Mouse (Mus musculus) right cerebral cortex, postnatal 36 days (tissue): Measurements from ENCODE around the gene Sept9.

Experiments used
- DNase-seq, 2 experiments: peaks; one replicate each; pipeline ENCODE4 v3.0.0; 2022; ENCODE audit warnings: low spot score in 2 of 2, mixed read lengths in 1 of 2

The Sept9 gene

GRCm38 (mm10) chr11:117265270-117265980, 66.0 kb downstream of the Sept9 start:
- no peak for DNase-seq

DNA sequence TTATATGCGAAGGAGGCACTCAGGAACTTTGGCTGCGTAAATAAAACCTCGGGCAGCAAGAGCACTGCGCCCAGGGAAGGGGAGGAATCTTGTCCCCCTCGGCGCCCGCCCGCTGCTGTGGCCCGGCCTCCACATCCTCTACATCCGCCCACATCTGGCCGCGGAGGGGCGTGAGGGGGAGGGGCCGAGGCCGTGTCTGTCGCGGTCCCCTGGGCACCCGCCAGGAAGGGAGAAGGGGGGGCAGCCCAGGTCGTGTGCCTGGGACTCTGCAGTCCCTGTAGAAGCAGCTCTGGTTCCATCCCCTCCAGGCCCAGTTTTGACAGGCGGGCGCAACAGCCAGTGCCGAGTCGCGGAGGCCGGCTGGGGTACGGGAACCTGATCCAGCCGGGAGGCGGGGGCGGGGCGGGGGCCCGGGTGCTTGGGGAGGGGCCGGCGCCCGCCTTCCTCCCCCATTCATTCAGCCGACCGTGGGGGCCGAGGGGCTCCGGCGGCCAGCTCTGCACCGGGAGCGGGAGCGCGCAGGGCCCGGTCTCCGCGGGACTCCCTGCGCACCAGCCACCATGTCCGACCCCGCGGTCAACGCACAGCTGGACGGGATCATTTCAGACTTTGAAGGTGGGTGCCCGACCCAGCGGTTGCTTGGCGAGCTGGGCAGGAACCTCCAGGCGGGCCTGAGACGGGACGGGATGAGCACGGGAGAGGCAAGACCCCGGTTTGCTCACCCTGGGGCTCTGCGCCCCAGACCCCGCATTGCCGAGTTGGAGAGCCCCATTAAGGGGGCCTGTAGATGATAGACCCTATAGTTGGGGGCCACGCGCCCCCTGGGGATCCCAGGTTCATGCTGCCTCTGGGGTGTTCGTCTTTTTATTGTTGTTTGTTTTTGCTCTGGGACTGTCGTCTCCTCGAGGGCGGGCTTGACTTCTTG, 66.8 kb downstream of the Sept9 start:
- DNase-seq: peak; percentile 49 to 63

- no peak for DNase-seq
These were observed 67.7 kb downstream of the Sept9 start for GRCm38 (mm10) chr11:117266906-117267721.

DNA sequence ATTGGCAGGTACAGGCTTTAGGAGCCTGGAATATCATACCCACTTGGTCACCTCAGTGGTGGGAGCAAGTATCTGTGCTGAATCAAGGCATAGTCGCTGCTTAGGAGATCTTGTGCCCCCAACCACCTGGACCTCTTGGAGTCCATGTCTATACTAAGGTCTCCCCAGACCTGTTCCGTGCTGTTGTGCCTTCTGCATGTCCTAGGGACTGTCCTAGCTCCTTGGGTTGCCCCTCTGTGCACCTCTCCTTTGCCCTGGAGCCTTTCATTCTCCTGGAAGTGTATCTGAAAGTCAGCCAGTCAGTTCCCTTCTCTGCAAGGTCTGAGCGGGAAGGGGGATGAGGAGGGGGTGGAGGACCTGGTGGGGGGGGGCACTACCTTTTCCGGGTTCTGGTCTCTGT, 68.4 kb downstream of the Sept9 start:
- DNase-seq: no peak

DNA sequence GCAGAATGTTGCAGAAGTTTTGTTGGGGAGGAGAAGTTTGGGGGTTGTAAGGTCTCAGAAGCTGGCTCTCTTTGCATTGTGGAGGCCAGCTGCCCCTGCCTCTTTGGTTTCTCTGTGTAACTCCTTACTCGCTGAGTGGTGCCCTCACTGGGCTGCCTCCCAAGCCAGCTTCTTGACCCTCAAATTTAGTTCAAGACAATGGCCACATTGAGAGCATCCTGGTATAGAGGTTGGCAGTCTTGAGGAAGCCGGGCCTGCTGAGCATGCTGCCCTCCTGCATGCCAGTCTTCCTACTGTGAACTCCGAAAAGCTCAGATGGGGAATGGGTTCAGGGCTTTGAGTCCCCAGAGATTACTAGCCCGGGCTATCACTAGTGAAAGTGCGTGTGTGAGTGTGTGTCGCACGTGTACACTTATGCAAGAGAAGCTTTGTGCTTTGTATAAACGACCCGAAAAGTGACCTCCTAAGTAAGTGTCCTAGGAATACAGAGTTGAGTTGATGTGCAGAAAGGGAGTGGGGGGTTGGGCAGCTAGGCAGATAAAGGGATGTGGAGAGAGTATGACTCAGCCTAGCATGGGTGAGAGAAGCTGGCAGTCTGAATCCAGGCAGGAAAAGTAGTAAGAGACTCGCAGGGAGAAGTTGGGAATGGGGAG, 69.0 kb downstream of the Sept9 start:
- DNase-seq: no peak

- no peak for DNase-seq
These were observed 69.7 kb downstream of the Sept9 start for GRCm38 (mm10) chr11:117269053-117269702.

DNA sequence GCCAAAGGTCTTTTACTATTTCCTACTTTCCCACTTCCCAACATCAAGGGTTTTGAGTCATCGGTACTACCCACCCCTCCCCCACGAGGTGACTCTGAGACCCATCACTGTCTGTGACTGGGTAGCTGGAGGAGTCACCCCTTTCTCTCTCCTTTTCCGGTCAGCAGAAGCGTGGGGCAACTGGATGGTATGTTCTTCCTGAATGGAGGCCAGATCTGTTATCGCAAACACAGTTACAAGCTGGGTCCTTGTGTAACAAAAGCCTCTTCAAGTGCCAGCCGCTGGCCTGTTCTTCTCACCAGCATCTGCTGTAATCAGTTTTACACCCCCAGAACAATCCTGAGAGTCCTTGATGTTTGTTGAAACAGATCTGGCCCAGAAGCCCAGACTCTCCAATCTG, 70.5 kb downstream of the Sept9 start:
- no peak for DNase-seq

- no peak for DNase-seq
These were observed 75.5 kb downstream of the Sept9 start for GRCm38 (mm10) chr11:117274973-117275372.

DNA sequence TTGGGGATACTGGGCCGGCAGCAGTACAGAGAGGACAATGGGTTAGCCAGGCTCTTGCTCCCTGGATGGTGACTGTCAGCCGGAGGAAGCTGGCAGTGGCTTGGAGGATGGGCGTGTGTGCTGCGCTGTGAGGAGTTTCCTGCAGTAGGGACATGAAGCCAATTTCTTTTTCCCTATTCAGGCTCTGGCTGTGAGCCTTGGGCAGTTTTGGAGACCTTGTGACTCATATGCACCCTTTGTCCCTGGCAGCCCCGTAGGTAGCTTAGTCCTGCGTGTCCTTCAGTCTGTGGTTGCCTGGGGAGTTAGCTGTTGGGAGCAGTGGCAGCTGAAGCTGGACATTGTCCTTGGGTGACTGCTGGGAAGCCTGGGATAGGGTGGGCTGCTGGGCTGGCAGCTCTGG, 76.5 kb downstream of the Sept9 start:
- no peak for DNase-seq

DNA sequence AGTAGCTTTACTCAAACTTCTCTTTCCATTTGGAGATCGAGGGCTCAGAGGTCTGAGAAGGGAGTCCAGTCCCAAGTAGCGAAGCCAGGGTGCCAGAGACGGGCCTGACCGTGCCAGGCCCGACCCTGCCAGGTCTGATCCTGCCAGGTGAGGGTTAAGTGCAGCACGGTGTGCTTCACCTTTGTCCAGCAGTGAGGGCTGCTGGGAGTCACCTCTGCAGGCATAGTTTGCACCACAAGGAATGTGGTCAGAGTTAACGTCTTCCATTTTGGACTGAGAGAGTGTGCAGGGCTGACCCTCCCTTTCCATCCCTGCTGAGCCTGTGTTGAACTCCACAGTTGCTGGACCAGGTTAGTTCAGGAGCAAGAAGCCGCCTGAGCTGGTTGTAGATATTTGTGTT, 77.5 kb downstream of the Sept9 start:
- no peak for DNase-seq

DNA sequence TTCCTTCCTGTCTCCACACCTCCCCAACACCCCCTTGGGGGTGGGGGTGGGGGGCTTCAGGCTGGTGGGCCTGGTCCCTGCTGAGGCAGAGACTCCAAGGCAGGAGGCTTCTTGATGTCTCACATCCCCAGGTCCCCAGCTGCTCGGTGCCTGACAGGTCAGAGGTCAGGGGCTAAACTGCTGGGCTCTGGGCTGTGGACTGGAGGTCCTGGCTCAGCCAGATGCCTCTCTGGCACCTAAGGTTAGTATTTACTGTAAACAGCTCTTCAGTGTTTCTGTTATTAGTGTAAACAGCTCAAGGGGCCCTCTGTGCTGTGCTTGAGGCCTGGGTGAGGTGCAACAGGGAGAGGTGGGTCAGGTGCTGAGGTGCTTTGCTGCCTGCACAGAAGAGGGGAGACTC, 78.7 kb downstream of the Sept9 start:
- no peak for DNase-seq

DNA sequence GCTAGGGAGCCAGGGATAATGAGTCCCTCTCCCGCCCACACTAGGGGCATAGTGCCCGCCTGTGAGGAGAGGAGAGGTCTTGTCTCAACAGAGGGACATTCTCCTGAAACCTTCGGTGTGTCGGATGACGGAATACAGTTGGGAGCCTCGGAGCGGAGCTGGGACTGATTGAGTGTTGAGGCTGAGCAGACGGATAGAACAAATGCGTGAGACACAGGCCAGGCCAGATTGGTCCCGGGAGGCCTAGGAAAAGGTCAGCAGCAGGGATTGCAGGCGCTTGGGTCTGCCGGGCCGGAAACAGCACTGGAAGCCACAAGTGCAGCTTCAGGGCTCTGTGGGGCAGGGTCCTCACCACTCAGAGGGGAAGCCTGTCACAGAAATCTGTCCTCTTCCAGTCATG, 79.1 kb downstream of the Sept9 start:
- no peak for DNase-seq

DNA sequence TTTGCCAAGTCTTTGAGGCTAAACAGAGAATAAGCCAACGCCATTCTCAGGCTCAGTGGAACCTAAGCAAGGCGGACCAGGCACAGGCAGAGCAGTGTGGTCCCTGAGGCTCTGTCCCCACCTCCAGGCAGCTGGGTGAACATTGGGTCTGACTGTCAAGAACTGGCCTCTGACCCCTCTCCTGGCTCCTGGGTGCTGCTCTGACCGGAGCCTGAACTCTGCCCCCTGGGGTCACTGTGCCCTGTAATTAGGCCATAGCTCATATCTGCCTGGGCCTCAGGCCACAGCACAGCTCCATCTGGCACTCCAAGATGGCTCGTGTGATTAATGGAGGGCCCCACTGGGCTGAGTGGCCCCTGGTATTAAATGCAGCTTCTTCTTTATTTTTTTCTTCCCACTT, 80.5 kb downstream of the Sept9 start:
- DNase-seq: no peak

DNA sequence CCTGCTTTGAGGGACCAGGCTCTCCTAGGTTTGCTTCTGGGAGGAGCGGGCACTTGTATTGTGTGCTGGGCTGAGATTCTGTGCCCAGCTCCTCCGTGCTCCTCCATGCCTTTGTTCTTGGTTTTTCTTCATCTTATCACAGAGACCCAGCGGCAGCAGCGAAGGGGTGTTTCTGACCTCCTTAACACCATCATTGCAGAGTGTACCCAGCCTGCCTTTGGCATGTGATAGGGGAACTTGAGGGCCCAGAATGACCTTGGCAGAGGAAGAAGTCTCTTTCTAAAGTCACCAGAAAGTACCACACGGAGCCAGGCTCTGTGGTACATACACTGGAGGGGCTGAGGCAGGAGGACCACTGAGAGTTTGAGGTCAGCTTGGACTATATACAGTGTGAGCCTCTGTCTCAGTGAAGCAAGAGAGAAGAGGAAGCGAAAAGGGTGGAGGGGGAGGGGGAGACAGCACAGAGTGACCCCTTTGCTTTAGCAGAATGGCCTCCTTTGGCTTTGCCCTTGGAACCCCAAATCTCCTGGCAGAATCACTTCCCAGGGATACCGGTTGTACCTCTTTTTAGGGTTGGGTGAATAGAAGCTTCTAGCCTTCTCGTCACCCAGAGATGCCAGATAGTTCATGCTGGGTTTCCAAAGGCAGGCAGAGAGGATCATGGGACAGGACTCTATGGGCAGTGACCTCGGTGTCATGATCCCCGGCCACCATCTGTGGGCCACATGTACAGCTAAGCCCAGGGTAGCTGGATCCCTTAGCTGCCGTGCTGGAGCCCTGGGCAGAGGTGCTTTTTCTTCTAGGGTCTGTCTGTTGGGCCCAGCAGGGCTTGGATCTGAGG, 83.8 kb downstream of the Sept9 start:
- DNase-seq: no peak

DNA sequence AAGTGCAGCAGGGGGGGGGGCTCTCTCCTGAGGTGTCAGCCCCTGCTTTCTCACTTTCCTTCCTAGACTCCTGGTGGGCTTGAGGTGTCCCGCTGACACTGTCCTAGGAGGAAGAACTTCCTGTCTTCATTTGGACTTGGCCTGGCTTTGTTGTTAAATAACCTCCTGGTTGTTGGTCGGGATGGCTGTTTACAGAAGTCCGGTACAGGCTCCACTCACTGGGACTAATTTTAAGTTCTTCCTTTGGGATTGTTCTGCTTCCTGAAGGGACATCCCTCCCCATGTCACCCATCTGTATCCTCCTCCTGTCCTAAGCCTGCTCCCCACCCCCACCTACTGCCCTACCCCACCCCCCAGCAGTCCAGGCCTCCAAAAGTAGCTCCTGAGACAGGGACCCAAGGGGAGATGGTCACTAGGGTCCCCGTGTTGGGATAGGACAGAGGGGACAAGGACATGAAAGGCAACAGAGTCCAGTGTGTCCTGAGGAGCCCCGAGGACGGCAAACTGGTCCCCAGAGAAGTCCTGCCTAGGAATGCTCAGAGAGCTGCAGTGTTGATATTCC, 84.5 kb downstream of the Sept9 start:
- DNase-seq: no peak

- DNase-seq: no peak
These were observed 85.5 kb downstream of the Sept9 start for GRCm38 (mm10) chr11:117284721-117285605.

GRCm38 (mm10) chr11:117285606-117285931, 86.1 kb downstream of the Sept9 start:
- DNase-seq: no peak

- DNase-seq: no peak
These were observed 88.3 kb downstream of the Sept9 start for GRCm38 (mm10) chr11:117287792-117288191.

GRCm38 (mm10) chr11:117288765-117289164, 89.3 kb downstream of the Sept9 start:
- DNase-seq: no peak
